Mouse (Mus musculus) small intestine, adult 2 months (tissue): Measurements from ENCODE around the gene Syt16. TPM values are rescaled to one million over a fixed set of nuclear protein-coding genes. Genes with fewer than 3 reads are reported as not detected.

Source experiments
- H3K27ac ChIP-seq: fragments of 200-500 bp; 2 replicates; pipeline ENCODE4 v1.5.1; 2012; ENCODE audit warnings: low read depth, low read length, control low read depth, inconsistent platforms; ENCODE audit not compliant: insufficient read depth
- H3K27me3 ChIP-seq: fragments of 200-500 bp; 2 replicates; pipeline ENCODE4 v1.6.1; 2012; ENCODE audit warnings: mild to moderate bottlenecking, moderate library complexity, low read length, inconsistent platforms; ENCODE audit not compliant: control insufficient read depth, insufficient read depth
- H3K36me3 ChIP-seq: fragments of 200-500 bp; 2 replicates; pipeline ENCODE4 v1.6.1; 2012; ENCODE audit warnings: mild to moderate bottlenecking, low read length, control low read depth, inconsistent platforms; ENCODE audit not compliant: control insufficient read depth, insufficient read depth
- H3K4me1 ChIP-seq: fragments of 200-500 bp; 2 replicates; pipeline ENCODE4 v1.6.1; 2012; ENCODE audit warnings: low read length, inconsistent platforms, mixed read lengths; ENCODE audit not compliant: control insufficient read depth, insufficient read depth, insufficient read length
- H3K4me3 ChIP-seq: fragments of 200-500 bp; 2 replicates; pipeline ENCODE4 v1.5.1; 2012; ENCODE audit warnings: low read depth, mild to moderate bottlenecking, control low read depth, inconsistent platforms, low read length, moderate library complexity
- CTCF ChIP-seq: fragments of 200-500 bp; IDR thresholded peaks from 2 replicates; pipeline ENCODE4 v1.5.1; 2012; ENCODE audit warnings: low read depth, mild to moderate bottlenecking, control low read depth, inconsistent platforms, low read length, moderate library complexity, mixed read lengths; ENCODE audit not compliant: insufficient replicate concordance, insufficient read length; ENCODE audit errors: extremely low read depth
- POLR2A ChIP-seq: fragments of 200-500 bp; IDR thresholded peaks from 2 replicates; pipeline ENCODE4 v1.6.1; 2012; ENCODE audit warnings: low read depth, mild to moderate bottlenecking, control low read depth, inconsistent platforms, low read length, moderate library complexity
- WGBS: fragments of 180-500 bp; shearing (Covaris S2); methylation state at CpG from one replicate; pipeline ENCODE4 v1.1.7; 2018; 5-methylcytosine and 5-hydroxymethylcytosine counted together
- polyA plus RNA-seq: library from polyadenylated mRNA; depleted of rRNA; stranded (reverse); fragments of >200 nt; gene quantifications from 2 replicates; pipeline ENCODE4 v1.2.3, GENCODE M21; 2012

The Syt16 gene
- polyA plus RNA-seq, 1 experiment: not detected

DNA sequence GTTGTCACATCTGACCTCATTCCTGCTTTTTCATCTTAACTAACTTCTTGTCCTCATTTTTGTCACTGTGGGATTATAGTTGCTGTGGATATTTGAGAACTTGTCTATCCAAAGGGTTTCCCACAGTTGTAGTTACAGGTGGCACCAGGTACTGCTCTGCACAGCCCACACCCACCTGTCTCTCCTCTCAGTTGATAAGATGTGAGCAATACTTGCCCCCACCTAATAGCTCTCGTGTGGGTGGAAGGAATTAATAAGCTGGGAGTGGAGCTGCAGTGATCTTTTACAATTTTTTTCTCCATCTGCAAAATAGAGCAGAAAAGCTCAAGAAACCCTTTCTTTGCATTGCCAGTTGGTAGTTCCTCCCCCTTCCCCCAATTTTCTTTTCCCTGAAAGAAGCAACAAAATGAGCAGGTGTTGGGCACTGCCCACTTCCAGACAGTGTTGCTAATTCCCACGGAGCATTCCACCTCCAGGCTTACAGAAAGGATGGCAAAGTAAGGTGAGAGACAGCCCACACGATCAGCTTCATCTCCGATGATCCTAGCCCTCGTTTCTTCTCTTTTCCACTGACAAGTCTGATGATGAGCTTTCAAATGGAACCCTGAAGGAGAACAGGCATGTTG lies 218.8 kb downstream of the Syt16 start:
- Histone ChIP-seq H3K36me3 (no peaks in the 10 kb centered on the region), H3K4me1 (no peaks in the 10 kb centered on the region), H3K4me3 (no peak overlapping the region), H3K27ac (no peak overlapping the region), H3K27me3 (no peaks in the 10 kb centered on the region)
- WGBS: 58% methylated on average over 5 of the region's 5 CpGs
- TF ChIP-seq POLR2A (no peak), CTCF (no peak)

DNA sequence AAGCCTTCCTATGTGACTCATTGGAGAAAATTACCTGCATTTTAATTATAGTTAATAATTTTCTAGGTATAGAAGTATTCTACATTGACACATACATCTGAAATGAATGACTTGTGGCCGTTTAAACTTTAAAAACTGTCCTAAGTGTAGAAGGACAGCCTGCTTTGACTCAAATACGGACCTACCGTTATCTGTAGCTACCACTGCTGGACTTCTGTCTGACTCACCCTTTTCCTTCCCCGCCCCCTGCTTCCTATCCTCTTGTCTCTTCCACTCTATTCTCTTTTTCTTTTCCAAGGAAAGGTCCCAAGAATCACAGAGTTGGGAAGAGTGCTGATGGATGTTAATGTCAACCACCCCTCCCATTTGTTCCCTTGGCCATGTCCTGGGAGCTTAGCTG lies 222.4 kb downstream of the Syt16 start:
- Histone ChIP-seq H3K27me3 (no peaks in the 10 kb centered on the region), H3K4me1 (no peaks in the 10 kb centered on the region), H3K4me3 (no peak overlapping the region), H3K27ac (no peak overlapping the region), H3K36me3 (no peaks in the 10 kb centered on the region)
- 71% methylated on average over 4 of the region's 4 CpGs for WGBS
- TF ChIP-seq POLR2A (no peak), CTCF (no peak)

DNA sequence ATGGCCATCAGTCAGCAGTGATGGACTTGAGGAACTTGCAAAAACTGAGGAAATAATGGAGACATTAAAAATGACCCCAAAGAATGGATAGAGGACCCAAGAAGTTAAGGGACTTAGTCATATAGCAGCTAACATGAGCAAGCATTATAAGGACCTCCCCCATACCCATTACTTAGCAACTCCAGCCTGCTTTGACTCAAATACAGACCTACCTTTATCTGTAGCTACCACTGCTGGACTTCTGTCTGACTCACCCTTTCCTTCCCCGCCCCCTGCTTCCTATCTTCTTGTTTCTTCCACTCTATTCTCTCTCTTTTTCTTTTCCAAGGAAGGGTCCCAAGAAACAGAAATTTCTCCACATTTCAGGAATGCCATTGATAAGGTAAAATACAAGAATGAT lies 223.2 kb downstream of the Syt16 start:
- H3K4me3 ChIP-seq: no peak overlapping the region
- H3K27ac ChIP-seq: no peak overlapping the region
- 74% methylated on average over 1 of the region's 1 CpGs for WGBS
- no peaks in the 10 kb centered on the region for H3K27me3 ChIP-seq
- TF ChIP-seq CTCF (no peak), POLR2A (no peak)
- no peaks in the 10 kb centered on the region for H3K4me1 ChIP-seq
- no peaks in the 10 kb centered on the region for H3K36me3 ChIP-seq

- H3K4me1 ChIP-seq: no peaks in the 10 kb centered on the region
- TF ChIP-seq CTCF: no peak
- TF ChIP-seq POLR2A: no peak
- H3K27ac ChIP-seq: no peak overlapping the region
- H3K27me3 ChIP-seq: no peaks in the 10 kb centered on the region
- no peaks in the 10 kb centered on the region for H3K36me3 ChIP-seq
- WGBS: 38% methylated on average over 10 of the region's 10 CpGs
- no peak overlapping the region for H3K4me3 ChIP-seq
Observed at GRCm38 (mm10) chr12:74230808-74231207, 233.3 kb downstream of the Syt16 start.

- Histone ChIP-seq H3K36me3 (no peaks in the 10 kb centered on the region), H3K27ac (no peak overlapping the region), H3K4me1 (no peaks in the 10 kb centered on the region), H3K4me3 (no peak overlapping the region), H3K27me3 (no peaks in the 10 kb centered on the region)
- WGBS: 83% methylated on average over 1 of the region's 1 CpGs
- no peak for TF ChIP-seq POLR2A
- no peak for TF ChIP-seq CTCF
Observed at GRCm38 (mm10) chr12:74232845-74233244, 235.4 kb downstream of the Syt16 start.

GRCm38 (mm10) chr12:74236191-74236590 lies 238.7 kb downstream of the Syt16 start:
- 83% methylated on average over 8 of the region's 8 CpGs for WGBS
- Histone ChIP-seq H3K4me3 (no peak overlapping the region), H3K27ac (no peak overlapping the region), H3K4me1 (no peaks in the 10 kb centered on the region), H3K27me3 (no peaks in the 10 kb centered on the region), H3K36me3 (no peaks in the 10 kb centered on the region)
- TF ChIP-seq CTCF (no peak), POLR2A (no peak)

GRCm38 (mm10) chr12:74238056-74238455 lies 240.6 kb downstream of the Syt16 start:
- TF ChIP-seq CTCF (no peak), POLR2A (no peak)
- Histone ChIP-seq H3K4me1 (no peaks in the 10 kb centered on the region), H3K27ac (no peak overlapping the region), H3K4me3 (no peak overlapping the region), H3K27me3 (no peaks in the 10 kb centered on the region), H3K36me3 (no peaks in the 10 kb centered on the region)
- 79% methylated on average over 7 of the region's 7 CpGs for WGBS
